10 mouse cellular contexts compared by ENCODE assay signal in the genomic region with DNA sequence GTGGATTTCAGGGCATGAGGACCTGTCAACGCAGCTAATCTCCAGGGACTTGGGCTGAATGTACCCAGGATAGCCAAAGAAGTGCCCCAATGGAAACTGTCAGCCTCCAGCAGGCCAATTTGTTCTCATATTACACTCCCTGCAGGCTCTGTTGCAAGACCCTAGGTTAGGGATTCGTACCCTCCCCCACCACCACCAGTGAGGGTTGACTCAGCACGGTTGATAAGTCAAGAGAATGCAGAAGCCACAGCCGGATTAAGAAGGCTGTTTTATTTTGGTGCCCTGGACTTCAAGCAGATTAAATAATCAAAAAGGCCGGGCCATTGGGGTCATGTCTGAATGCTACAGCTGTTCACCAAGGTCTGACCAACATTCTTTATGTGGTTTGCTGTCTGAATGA. TPM values are rescaled to one million over a fixed set of nuclear protein-coding genes. Genes with fewer than 3 reads are reported as not detected.
DNase-seq lines count a peak whose midpoint lies in the region; ATAC-seq and TF ChIP-seq lines count a peak whose summit lies in the region.
"Had no signal": no experiment of that assay in that cellular context is flagged by ENCODE, and none has a peak within 500 bp of the region (broad histone marks: within the 10 kb centered on the region; RNA-seq: fewer than 3 reads in every experiment).

A gene (plus strand): TSS at position 326 of the 400 bp plus-strand sequence.

- no peak within 1 kb of the TSS for H3K4me2 ChIP-seq in lung, postnatal 0 days (replicated peaks; ENCODE audit: low read depth, low read length)
- peak within 1 kb of the TSS; percentile 40 for H3K4me2 ChIP-seq in heart, embryonic 13.5 days
- H3K4me2 ChIP-seq: lung, embryonic 15.5 days had no signal

- no peaks in the 10 kb centered on the region for H3K4me1 ChIP-seq in lung, postnatal 0 days (ENCODE audit: insufficient read depth, low read depth, low read length)
- peaks cover 33% of the 10 kb centered on the region for H3K4me1 ChIP-seq in embryonic facial prominence, embryonic 10.5 days
- peaks cover 27% of the 10 kb centered on the region for H3K4me1 ChIP-seq in heart, embryonic 13.5 days
- H3K4me1 ChIP-seq: lung, embryonic 15.5 days had no signal

- no peak for ATAC-seq in lung, postnatal 0 days
- peak; percentile 63 for ATAC-seq in heart, embryonic 13.5 days (ENCODE audit: extremely low read depth, insufficient number of reproducible peaks, low FRiP score, low TSS enrichment)

- H3K9ac ChIP-seq in lung, postnatal 0 days (replicated peaks; ENCODE audit: low read depth), result no peak within 1 kb of the TSS
- H3K9ac ChIP-seq in heart, embryonic 13.5 days, result no peak within 1 kb of the TSS
- H3K9ac ChIP-seq: lung, embryonic 15.5 days had no signal

- no peaks in the 10 kb centered on the region for H3K36me3 ChIP-seq in lung, postnatal 0 days (ENCODE audit: insufficient read depth, low read length)
- no peaks in the 10 kb centered on the region for H3K36me3 ChIP-seq in embryonic facial prominence, embryonic 10.5 days (replicated peaks)
- no peaks in the 10 kb centered on the region for H3K36me3 ChIP-seq in heart, embryonic 13.5 days
- H3K36me3 ChIP-seq: lung, embryonic 15.5 days had no signal

- no peak within 1 kb of the TSS for H3K4me3 ChIP-seq in lung, postnatal 0 days (ENCODE audit: low read depth, low read length)
- H3K4me3 ChIP-seq in embryonic facial prominence, embryonic 10.5 days, result no peak within 1 kb of the TSS
- H3K4me3 ChIP-seq in heart, embryonic 13.5 days, result peak within 1 kb of the TSS; percentile 14; the same call in 1 of the 2 replicates
- H3K4me3 ChIP-seq in layer of hippocampus, adult 2 months, result no peak within 1 kb of the TSS
- H3K4me3 ChIP-seq: lung, embryonic 15.5 days had no signal

- WGBS in lung, postnatal 0 days, result 9% methylated on average over 5 of the region's 5 CpGs
- WGBS in embryonic facial prominence, embryonic 10.5 days, result 4% methylated on average over 5 of the region's 5 CpGs
- 5% methylated on average over 5 of the region's 5 CpGs for WGBS in heart, embryonic 13.5 days

- H3K27me3 ChIP-seq in lung, postnatal 0 days (replicated peaks; ENCODE audit: insufficient read depth, low read length), result no peaks in the 10 kb centered on the region
- no peaks in the 10 kb centered on the region for H3K27me3 ChIP-seq in embryonic facial prominence, embryonic 10.5 days (replicated peaks; ENCODE audit: low read depth, poor library complexity, severe bottlenecking)
- no peaks in the 10 kb centered on the region for H3K27me3 ChIP-seq in heart, embryonic 13.5 days (replicated peaks)
- H3K27me3 ChIP-seq: lung, embryonic 15.5 days had no signal

- H3K9me3 ChIP-seq in lung, postnatal 0 days (ENCODE audit: low read length), result no peaks in the 10 kb centered on the region
- no peaks in the 10 kb centered on the region for H3K9me3 ChIP-seq in embryonic facial prominence, embryonic 10.5 days
- no peaks in the 10 kb centered on the region for H3K9me3 ChIP-seq in heart, embryonic 13.5 days
- H3K9me3 ChIP-seq: lung, embryonic 15.5 days had no signal

- peak; percentile 41 for DNase-seq in lung, postnatal 0 days (ENCODE audit: low spot score)
- DNase-seq in lung, postnatal 14 days, result no peak
- DNase-seq in embryonic facial prominence, embryonic 10.5 days (ENCODE audit: low spot score), result peak; percentile 72
- peak; percentile 63 for DNase-seq in mesoderm, embryonic 11.5 days (ENCODE audit: low read depth, low spot score)
- no peak for DNase-seq in layer of hippocampus, adult 2 months (ENCODE audit: low spot score in 2 of 2)
- DNase-seq in thymus, postnatal 36 days, result no peak
- DNase-seq in frontal cortex, adult 2 months (ENCODE audit: extremely low spot score in 1 of 2, low spot score in 1 of 2), result no peak

- no peak within 1 kb of the TSS for H3K27ac ChIP-seq in lung, postnatal 0 days (ENCODE audit: low read length)
- peak within 1 kb of the TSS; percentile 51 for H3K27ac ChIP-seq in embryonic facial prominence, embryonic 10.5 days (replicated peaks)
- peak within 1 kb of the TSS; percentile 79 for H3K27ac ChIP-seq in heart, embryonic 13.5 days (replicated peaks)
- H3K27ac ChIP-seq in layer of hippocampus, adult 2 months, result no peak within 1 kb of the TSS
- H3K27ac ChIP-seq: lung, embryonic 15.5 days had no signal

- no peak for TF ChIP-seq EP300 in lung, postnatal 0 days (IDR thresholded peaks at IDR 0.05)

- TF ChIP-seq CTCF in lung, postnatal 0 days (IDR thresholded peaks at IDR 0.05), result no peak
- TF ChIP-seq CTCF in layer of hippocampus, adult 2 months (conservative IDR thresholded peaks at IDR 0.05), result no peak

RNA-seq across cellular contexts. Expression of the gene that starts here (rescaled TPM):
- 0.02 TPM in 1 of 2 replicates, not detected in the other for polyA plus RNA-seq in lung, postnatal 0 days (2015; fragmentation: Nextera tagmentation; extraction: Ambion mirVana)
- polyA plus RNA-seq in embryonic facial prominence, embryonic 10.5 days (2016; fragmentation: Nextera tagmentation; extraction: Ambion mirVana), result 0.16 and 0.44 TPM in 2 replicates
- 1.5 and 1.9 TPM in 2 replicates for polyA plus RNA-seq in heart, embryonic 13.5 days (2015; fragmentation: Nextera tagmentation; extraction: Ambion mirVana)
- not detected for total RNA-seq in layer of hippocampus, adult 2 months (2021)
- polyA plus RNA-seq in frontal cortex, adult 2 months (2012; rRNA removed), result not detected in 2 replicates
- total RNA-seq: MEL had no signal
- polyA plus RNA-seq: lung, embryonic 15.5 days had no signal

Comparison
In these comparisons a context has a peak if more than half of its experiments do, and no peak if none do; other contexts are left out.
1. Peak in DNase-seq in lung, postnatal 0 days; RNA of the gene not detected or under 1 TPM.
2. Peak in DNase-seq and H3K27ac ChIP-seq in embryonic facial prominence, embryonic 10.5 days; RNA of the gene not detected or under 1 TPM.